Mouse (Mus musculus) splenic B cell, adult 2 months (primary cell): ENCODE results near the gene Kpna7.
"Not testable (repeated sequence)": the region's sequence is repeated elsewhere in the genome, so short reads cannot be mapped to it uniquely, and the experiment has no call there.

Experiments
- DNase-seq: peaks from one replicate; pipeline ENCODE4 v3.0.0-alpha.2; 2011; ENCODE audit warnings: low read depth, low spot score
- H3K27me3 ChIP-seq: 2 replicates; pipeline ENCODE4 v1.6.1; 2012; ENCODE audit warnings: mild to moderate bottlenecking, low read length, moderate library complexity, mixed read lengths; ENCODE audit not compliant: control insufficient read depth, poor library complexity, insufficient read depth, severe bottlenecking
- H3K36me3 ChIP-seq: 2 replicates; pipeline ENCODE4 v1.6.1; 2012; ENCODE audit warnings: mild to moderate bottlenecking, low read length, moderate library complexity, mixed read lengths; ENCODE audit not compliant: control insufficient read depth, poor library complexity, insufficient read depth, severe bottlenecking

The Kpna7 gene

GRCm38 (mm10) chr5:145083632-145084451 lies at the start of gene Kpna7, which contains the start of gene Arpc1a:
Gene Kpna7 (minus strand): TSS chr5:145084030.
Gene Arpc1a (plus strand): TSS chr5:145083830.
- DNase-seq, result peak; percentile 97
- Histone ChIP-seq H3K36me3 (peaks cover 6% of the 10 kb centered on the region; the same call in 1 of the 2 replicates), H3K27me3 (no peaks in the 10 kb centered on the region)

GRCm38 (mm10) chr5:145133275-145133674 lies 49.4 kb upstream of the Kpna7 start:
- DNase-seq, H3K27me3 ChIP-seq: not testable (repeated sequence)
- peaks cover 16% of the 10 kb centered on the region for H3K36me3 ChIP-seq

- DNase-seq, result no peak
- H3K27me3 ChIP-seq, result no peaks in the 10 kb centered on the region
- peaks cover 26% of the 10 kb centered on the region for H3K36me3 ChIP-seq
Observed at GRCm38 (mm10) chr5:145130995-145131394, 47.2 kb upstream of the Kpna7 start.

GRCm38 (mm10) chr5:145130191-145130590 lies 46.4 kb upstream of the Kpna7 start:
- Histone ChIP-seq H3K36me3 (peaks cover 30% of the 10 kb centered on the region), H3K27me3 (no peaks in the 10 kb centered on the region)
- no peak for DNase-seq

- not testable (repeated sequence) for DNase-seq, H3K27me3 ChIP-seq
- peaks cover 32% of the 10 kb centered on the region for H3K36me3 ChIP-seq
Observed at GRCm38 (mm10) chr5:145129773-145130172, 45.9 kb upstream of the Kpna7 start.

GRCm38 (mm10) chr5:145129124-145129523 lies 45.3 kb upstream of the Kpna7 start:
- Histone ChIP-seq H3K27me3 (no peaks in the 10 kb centered on the region), H3K36me3 (peaks cover 32% of the 10 kb centered on the region)
- no peak for DNase-seq

- DNase-seq, result no peak
- Histone ChIP-seq H3K27me3 (no peaks in the 10 kb centered on the region), H3K36me3 (peaks cover 31% of the 10 kb centered on the region)
Observed at GRCm38 (mm10) chr5:145126580-145126979, 42.8 kb upstream of the Kpna7 start.

GRCm38 (mm10) chr5:145123396-145123795 lies 39.6 kb upstream of the Kpna7 start:
- no peak for DNase-seq
- Histone ChIP-seq H3K36me3 (peaks cover 22% of the 10 kb centered on the region), H3K27me3 (no peaks in the 10 kb centered on the region)

- DNase-seq, result no peak
- Histone ChIP-seq H3K36me3 (peaks cover 12% of the 10 kb centered on the region), H3K27me3 (no peaks in the 10 kb centered on the region)
Observed at GRCm38 (mm10) chr5:145120921-145121320, 37.1 kb upstream of the Kpna7 start.

- no peaks in the 10 kb centered on the region for H3K27me3 ChIP-seq
- DNase-seq, result peak; percentile 67
- peaks cover 7% of the 10 kb centered on the region for H3K36me3 ChIP-seq
Observed at GRCm38 (mm10) chr5:145119385-145119784, 35.6 kb upstream of the Kpna7 start.

- no peak for DNase-seq
- Histone ChIP-seq H3K27me3 (no peaks in the 10 kb centered on the region), H3K36me3 (peaks cover 5% of the 10 kb centered on the region)
Observed at GRCm38 (mm10) chr5:145118461-145118860, 34.6 kb upstream of the Kpna7 start.

- H3K36me3 ChIP-seq, result peaks cover 2% of the 10 kb centered on the region; the same call in 1 of the 2 replicates
- H3K27me3 ChIP-seq, result no peaks in the 10 kb centered on the region
- DNase-seq, result no peak
Observed at GRCm38 (mm10) chr5:145118005-145118404, 34.2 kb upstream of the Kpna7 start.

GRCm38 (mm10) chr5:145116916-145117315 lies 33.1 kb upstream of the Kpna7 start:
- Histone ChIP-seq H3K36me3 (peaks cover 2% of the 10 kb centered on the region; the same call in 1 of the 2 replicates), H3K27me3 (no peaks in the 10 kb centered on the region)
- peak; percentile 66 for DNase-seq

- no peaks in the 10 kb centered on the region for H3K36me3 ChIP-seq
- no peaks in the 10 kb centered on the region for H3K27me3 ChIP-seq
- peak; percentile 70 for DNase-seq
Observed at GRCm38 (mm10) chr5:145116316-145116715, 32.5 kb upstream of the Kpna7 start.

- no peak for DNase-seq
- H3K27me3 ChIP-seq, result no peaks in the 10 kb centered on the region
- H3K36me3 ChIP-seq, result no peaks in the 10 kb centered on the region
Observed at GRCm38 (mm10) chr5:145115736-145116135, 31.9 kb upstream of the Kpna7 start.
